Mouse (Mus musculus) lung, postnatal 0 days (tissue): ENCODE measurements around the gene Sf3b1.

ENCODE experiments used
- CTCF ChIP-seq: IDR thresholded peaks from 2 replicates; pipeline ENCODE4 v1.5.1; 2016; ENCODE audit warnings: antibody characterized with exemption, mild to moderate bottlenecking
- EP300 ChIP-seq: IDR thresholded peaks from 2 replicates; pipeline ENCODE4 v1.6.1; 2016; ENCODE audit warnings: antibody characterized with exemption, mild to moderate bottlenecking, control low read depth

DNA sequence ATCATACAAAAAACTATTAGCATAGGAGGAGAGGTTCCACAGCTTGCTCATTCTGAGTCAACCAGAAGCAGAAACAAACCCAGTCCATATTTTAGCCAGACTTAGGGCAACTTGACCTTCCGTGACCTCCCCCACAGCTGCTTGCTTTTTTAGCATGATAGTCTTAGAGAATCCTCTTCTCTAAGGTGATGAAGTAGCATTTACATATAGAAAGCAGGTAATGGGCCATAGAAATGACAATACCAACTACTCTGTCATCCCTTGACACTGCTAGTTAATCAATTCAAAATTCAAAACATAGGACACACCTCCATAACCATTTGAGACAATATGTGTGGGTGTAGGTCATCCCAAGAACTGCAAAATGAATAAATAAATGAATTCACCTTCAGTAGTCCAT lies 12.7 kb upstream of the Sf3b1 start:
- TF ChIP-seq EP300 (no peak), CTCF (no peak)
